Mouse (Mus musculus) neural tube, embryonic 15.5 days (tissue): Measurements from ENCODE around the gene Paxx. TPM values are rescaled to one million over a fixed set of nuclear protein-coding genes. Genes with fewer than 3 reads are reported as not detected.
"Not testable (repeated sequence)": the region's sequence is repeated elsewhere in the genome, so short reads cannot be mapped to it uniquely, and the experiment has no call there.

Experiments used
- ATAC-seq: fragments of 200-750 bp; cut with Nextera tagmentation; 2 replicates; pipeline ENCODE4 v1.8.0; 2017; ENCODE audit warnings: mild to moderate bottlenecking, moderate TSS enrichment, moderate library complexity; ENCODE audit not compliant: low FRiP score
- H3K27ac ChIP-seq: fragments of 300-500 bp; sonication (generic); replicated peaks from 2 replicates; pipeline ENCODE4 v1.5.1; 2015; ENCODE audit warnings: mild to moderate bottlenecking, inconsistent platforms
- H3K27me3 ChIP-seq: fragments of 300-500 bp; sonication (generic); replicated peaks from 2 replicates; pipeline ENCODE4 v1.6.1; 2015; ENCODE audit warnings: inconsistent platforms
- H3K36me3 ChIP-seq: fragments of 300-500 bp; sonication (generic); 2 replicates; pipeline ENCODE4 v1.6.1; 2015; ENCODE audit warnings: inconsistent platforms
- H3K4me1 ChIP-seq: fragments of 300-500 bp; sonication (generic); 2 replicates; pipeline ENCODE4 v1.6.1; 2015; ENCODE audit warnings: inconsistent platforms
- H3K4me2 ChIP-seq: fragments of 300-500 bp; sonication (generic); 2 replicates; pipeline ENCODE4 v1.6.1; 2015; ENCODE audit warnings: inconsistent platforms, mild to moderate bottlenecking, moderate library complexity
- H3K4me3 ChIP-seq: fragments of 300-500 bp; sonication (generic); replicated peaks from 2 replicates; pipeline ENCODE4 v1.5.1; 2015; ENCODE audit warnings: mild to moderate bottlenecking, inconsistent platforms
- H3K9ac ChIP-seq: fragments of 300-500 bp; sonication (generic); replicated peaks from 2 replicates; pipeline ENCODE4 v1.6.1; 2015; ENCODE audit warnings: mild to moderate bottlenecking, inconsistent platforms
- H3K9me3 ChIP-seq: fragments of 300-500 bp; sonication (generic); replicated peaks from 2 replicates; pipeline ENCODE4 v1.6.1; 2016; ENCODE audit warnings: inconsistent platforms
- WGBS: fragments of 180-500 bp; shearing (Covaris S2); methylation state at CpG from one replicate; pipeline ENCODE4 v1.1.7; 2015; ENCODE audit warnings: mixed read lengths; 5-methylcytosine and 5-hydroxymethylcytosine counted together
- microRNA-seq: library from miRNA; unstranded; fragments of <30 nt; microRNA quantifications from one replicate; pipeline ENCODE4, GENCODE M21; 2017
- polyA plus RNA-seq: library from polyadenylated mRNA; unstranded; fragments of >200 nt; fragmentation: Nextera tagmentation; extraction: Ambion mirVana; gene quantifications from 2 replicates; pipeline ENCODE4 v1.2.1, GENCODE M21; 2015

The Paxx gene
- polyA plus RNA-seq, 1 experiment from 2014 or later, result 120 TPM

DNA sequence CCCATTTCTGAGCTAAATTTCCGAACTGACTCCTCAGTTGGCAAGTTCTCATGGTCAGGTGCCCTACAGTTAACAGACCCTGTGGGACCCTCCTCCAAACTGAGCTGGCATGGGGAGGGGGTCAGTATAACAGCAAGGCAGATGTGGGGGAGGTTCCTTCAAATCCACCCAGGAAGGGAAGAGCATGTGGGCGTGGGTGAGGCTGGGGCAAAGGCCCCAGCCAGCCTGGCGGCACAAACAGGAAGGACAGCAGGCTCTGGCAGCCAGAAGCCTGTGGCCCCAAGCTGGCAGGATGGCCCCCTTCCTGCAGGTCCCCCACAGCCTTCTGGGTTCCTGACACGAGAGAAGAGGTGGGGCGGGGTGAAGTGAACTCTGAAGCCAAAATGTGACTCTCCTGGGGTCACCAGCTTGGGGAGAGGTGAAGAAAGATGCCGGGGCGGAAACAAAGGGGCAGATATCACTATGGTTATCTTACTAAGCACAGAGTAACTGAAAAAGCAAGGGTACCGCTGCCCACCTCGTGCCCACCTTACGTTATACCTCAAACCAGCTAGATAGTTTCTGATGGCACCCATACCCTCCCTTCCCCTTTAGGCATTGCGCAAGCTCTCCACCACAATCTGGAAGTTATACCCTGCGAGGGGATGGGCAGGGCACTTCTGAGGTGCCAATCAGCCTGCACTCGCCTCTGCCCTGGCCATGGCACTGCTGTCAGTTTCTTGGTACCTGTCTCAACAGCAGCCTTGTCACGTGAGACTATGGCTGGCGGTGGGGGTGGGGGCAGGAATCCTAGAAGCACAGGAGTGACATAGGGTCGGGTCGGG, 38.1 kb downstream of the Paxx start, which contains the start of gene Fut7:
TSS of gene Fut7 (plus strand) at position 681 of the 824 bp plus-strand sequence.
- WGBS, result 75% methylated on average over 17 of the region's 17 CpGs
- H3K36me3 ChIP-seq, result no peaks in the 10 kb centered on the region
- peaks cover 21% of the 10 kb centered on the region for H3K27me3 ChIP-seq
- H3K4me3 ChIP-seq, result no peak within 1 kb of the TSS
- H3K27ac ChIP-seq, result no peak within 1 kb of the TSS
- ATAC-seq, result no peak
- peaks cover 3% of the 10 kb centered on the region; the same call in 1 of the 2 replicates for H3K4me1 ChIP-seq
- no peak within 1 kb of the TSS for H3K9ac ChIP-seq
- no peak within 1 kb of the TSS for H3K4me2 ChIP-seq
- no peaks in the 10 kb centered on the region for H3K9me3 ChIP-seq

DNA sequence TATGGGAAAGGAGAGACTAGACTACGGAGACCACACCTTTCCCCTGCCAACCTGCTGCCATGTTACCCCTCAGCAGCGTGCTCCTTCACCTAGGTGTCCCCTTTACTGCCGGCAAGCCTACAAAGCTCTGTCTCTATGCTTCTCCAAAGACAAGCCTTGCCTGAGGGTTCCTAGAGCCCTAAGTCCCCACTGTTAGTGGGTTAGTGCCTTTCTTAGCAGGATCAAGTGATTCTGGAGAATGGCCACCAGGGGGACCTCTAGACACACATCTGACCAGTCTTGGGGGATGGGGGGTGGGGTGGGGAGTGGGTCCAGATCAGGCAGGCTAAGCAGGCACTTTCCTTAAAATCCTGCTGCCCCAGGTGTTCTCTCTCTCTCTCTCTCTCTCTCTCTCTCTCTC, 39.0 kb downstream of the Paxx start:
- peaks cover 21% of the 10 kb centered on the region for H3K27me3 ChIP-seq
- H3K4me3 ChIP-seq, result no peak overlapping the region
- H3K36me3 ChIP-seq, result no peaks in the 10 kb centered on the region
- ATAC-seq, result 0 out of 2 replicates have a peak, but pooled peaks have one; percentile 40
- no peak overlapping the region for H3K9ac ChIP-seq
- no peak overlapping the region for H3K4me2 ChIP-seq
- H3K27ac ChIP-seq, result no peak overlapping the region
- WGBS, result 22% methylated on average over 3 of the region's 3 CpGs
- no peaks in the 10 kb centered on the region for H3K9me3 ChIP-seq
- peaks cover 6% of the 10 kb centered on the region; the same call in 1 of the 2 replicates for H3K4me1 ChIP-seq

DNA sequence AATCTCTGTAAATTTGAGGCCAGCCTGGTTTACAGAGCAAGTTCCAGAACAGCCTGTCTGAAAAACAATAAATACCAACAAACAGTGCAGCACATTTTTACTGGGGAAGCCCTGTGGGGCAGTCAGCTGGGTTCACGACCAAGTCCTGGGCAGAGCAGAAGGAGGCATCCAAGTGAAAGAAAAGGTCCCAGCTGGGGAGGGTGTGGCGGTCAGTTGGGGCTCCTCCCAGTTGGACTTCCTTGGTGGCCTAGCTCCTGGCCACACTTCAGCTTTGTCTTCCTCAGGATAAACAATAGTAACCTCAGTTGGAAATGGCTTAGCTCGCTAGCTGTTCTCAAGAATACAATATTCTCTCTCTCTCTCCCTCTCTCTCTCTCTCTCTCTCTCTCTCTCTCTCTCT, 43.5 kb downstream of the Paxx start:
- H3K9ac ChIP-seq, result 0 out of 2 replicates have a peak overlapping the region, but pooled peaks have one; percentile 10
- no peak overlapping the region for H3K4me2 ChIP-seq
- H3K9me3 ChIP-seq, result no peaks in the 10 kb centered on the region
- peaks cover 6% of the 10 kb centered on the region; the same call in 1 of the 2 replicates for H3K4me1 ChIP-seq
- 0 out of 2 replicates have a peak overlapping the region, but pooled peaks have one; percentile 33 for H3K27ac ChIP-seq
- WGBS, result 16% methylated on average over 3 of the region's 3 CpGs
- H3K27me3 ChIP-seq, result no peaks in the 10 kb centered on the region
- ATAC-seq, result no peak
- H3K36me3 ChIP-seq, result peaks cover 6% of the 10 kb centered on the region; the same call in 1 of the 2 replicates
- H3K4me3 ChIP-seq, result no peak overlapping the region

GRCm38 (mm10) chr2:25413436-25413835, 47.5 kb downstream of the Paxx start:
- not testable (repeated sequence) for H3K9me3 ChIP-seq, H3K9ac ChIP-seq, H3K4me1 ChIP-seq, H3K27ac ChIP-seq, H3K4me2 ChIP-seq, ATAC-seq, H3K4me3 ChIP-seq, H3K27me3 ChIP-seq
- peaks cover 25% of the 10 kb centered on the region for H3K36me3 ChIP-seq

- Histone ChIP-seq H3K36me3 (peaks cover 33% of the 10 kb centered on the region), H3K4me1 (peaks cover 21% of the 10 kb centered on the region), H3K4me3 (no peak overlapping the region), H3K27me3 (no peaks in the 10 kb centered on the region), H3K4me2 (no peak overlapping the region), H3K27ac (no peak overlapping the region), H3K9ac (no peak overlapping the region), H3K9me3 (no peaks in the 10 kb centered on the region)
- no peak for ATAC-seq
- WGBS, result 87% methylated on average over 10 of the region's 10 CpGs
Observed at GRCm38 (mm10) chr2:25408908-25409307, 52.0 kb downstream of the Paxx start.

Small RNAs within 50 kb of the gene (microRNA-seq; reads per million reads assigned to microRNA genes)
- gene Mir3087, result not detected

Other genes with a start within 250 kb of the Paxx start
- 101 and 105 TPM in 2 replicates for gene Nelfb, start 249.6 kb downstream of the Paxx start, polyA plus RNA-seq
- not detected in 2 replicates for gene Stpg3, start 246.5 kb downstream of the Paxx start, polyA plus RNA-seq
- not detected in 2 replicates for gene Fam166a, start 242.3 kb downstream of the Paxx start, polyA plus RNA-seq
- gene Tubb4b, start 236.4 kb downstream of the Paxx start, polyA plus RNA-seq, result 462 and 502 TPM in 2 replicates
- not detected in 2 replicates for gene Slc34a3, start 226.7 kb downstream of the Paxx start, polyA plus RNA-seq
- not detected in 2 replicates for gene Rnf224, start 224.3 kb downstream of the Paxx start, polyA plus RNA-seq
- 158 and 190 TPM in 2 replicates for gene Rnf208, start 218.8 kb downstream of the Paxx start, polyA plus RNA-seq
- 0.36 and 0.47 TPM in 2 replicates for gene Cysrt1, start 218.6 kb downstream of the Paxx start, polyA plus RNA-seq
- 4.3 and 4.6 TPM in 2 replicates for gene AL732309.1, start 214.2 kb downstream of the Paxx start, polyA plus RNA-seq
- gene Tmem203, start 205.7 kb downstream of the Paxx start, polyA plus RNA-seq, result 17.5 and 17.7 TPM in 2 replicates
- 14.8 and 16.3 TPM in 2 replicates for gene Tprn, start 198.5 kb downstream of the Paxx start, polyA plus RNA-seq
- gene Ssna1, start 188.7 kb downstream of the Paxx start, polyA plus RNA-seq, result 177 and 183 TPM in 2 replicates
- 125 and 129 TPM in 2 replicates for gene Anapc2, start 188.6 kb downstream of the Paxx start, polyA plus RNA-seq
- not detected in 2 replicates for gene Tmem210, start 172.9 kb downstream of the Paxx start, polyA plus RNA-seq
- 0.22 and 0.26 TPM in 2 replicates for gene Lrrc26, start 171.2 kb downstream of the Paxx start, polyA plus RNA-seq
- gene Grin1, start 141.9 kb downstream of the Paxx start, polyA plus RNA-seq, result 58.0 and 68.4 TPM in 2 replicates
- gene Man1b1, start 128.8 kb downstream of the Paxx start, polyA plus RNA-seq, result 43.5 and 46.6 TPM in 2 replicates
- 24.2 and 27.3 TPM in 2 replicates for gene Dpp7, start 104.7 kb downstream of the Paxx start, polyA plus RNA-seq
- gene Uap1l1, start 95.4 kb downstream of the Paxx start, polyA plus RNA-seq, result 8.5 and 14.0 TPM in 2 replicates
- gene Sapcd2, start 88.8 kb downstream of the Paxx start, polyA plus RNA-seq, result 10.6 and 16.3 TPM in 2 replicates
- gene Entpd2, start 65.2 kb downstream of the Paxx start, polyA plus RNA-seq, result 9.6 TPM in 2 replicates
- 398 and 483 TPM in 2 replicates for gene Npdc1, start 61.7 kb downstream of the Paxx start, polyA plus RNA-seq
- gene Fut7, start 37.8 kb downstream of the Paxx start, polyA plus RNA-seq, result 0.13 and 0.38 TPM in 2 replicates
- 11.2 and 13.4 TPM in 2 replicates for gene Abca2, start 32.4 kb downstream of the Paxx start, polyA plus RNA-seq
- gene Clic3, start 4.3 kb downstream of the Paxx start, polyA plus RNA-seq, result 1.8 and 2.0 TPM in 2 replicates
- gene Ptgds, start 9.0 kb upstream of the Paxx start, polyA plus RNA-seq, result 40.1 and 116 TPM in 2 replicates
- not detected in 2 replicates for gene Lcn12, start 32.8 kb upstream of the Paxx start, polyA plus RNA-seq
- gene Fbxw5, start 39.7 kb upstream of the Paxx start, polyA plus RNA-seq, result 128 and 134 TPM in 2 replicates
- gene C8g, start 40.6 kb upstream of the Paxx start, polyA plus RNA-seq, result 6.3 and 6.4 TPM in 2 replicates
- 15.4 and 21.1 TPM in 2 replicates for gene Traf2, start 85.8 kb upstream of the Paxx start, polyA plus RNA-seq
- 400 and 433 TPM in 2 replicates for gene Edf1, start 96.8 kb upstream of the Paxx start, polyA plus RNA-seq
- 2.3 and 33.0 TPM in 2 replicates for gene Mamdc4, start 113.8 kb upstream of the Paxx start, polyA plus RNA-seq
- 159 and 181 TPM in 2 replicates for gene Phpt1, start 114.1 kb upstream of the Paxx start, polyA plus RNA-seq
- 14.5 and 18.9 TPM in 2 replicates for gene Ajm1, start 120.7 kb upstream of the Paxx start, polyA plus RNA-seq
- gene Rabl6, start 147.4 kb upstream of the Paxx start, polyA plus RNA-seq, result 66.8 and 69.6 TPM in 2 replicates
- gene Ccdc183, start 156.6 kb upstream of the Paxx start, polyA plus RNA-seq, result 0.23 and 0.27 TPM in 2 replicates
- 53.4 and 56.6 TPM in 2 replicates for gene Tmem141, start 160.9 kb upstream of the Paxx start, polyA plus RNA-seq
- 2.7 and 3.8 TPM in 2 replicates for gene Fcna, start 166.9 kb upstream of the Paxx start, polyA plus RNA-seq
- not detected in 2 replicates for gene Lcn8, start 192.0 kb upstream of the Paxx start, polyA plus RNA-seq
- gene Lcn5, start 196.9 kb upstream of the Paxx start, polyA plus RNA-seq, result not detected in 2 replicates
- not detected in 2 replicates for gene Lcn6, start 215.7 kb upstream of the Paxx start, polyA plus RNA-seq
- gene Lcn10, start 221.6 kb upstream of the Paxx start, polyA plus RNA-seq, result not detected in 2 replicates
- not detected in 2 replicates for gene Obp2a, start 238.9 kb upstream of the Paxx start, polyA plus RNA-seq
- 162 and 177 TPM in 2 replicates for gene Bmyc, start 245.6 kb upstream of the Paxx start, polyA plus RNA-seq